In genomic region chr4:137388983-137389382, GRCm38 (mm10) we compare ENCODE assay signal across 7 mouse cellular contexts. TPM values are rescaled to one million over a fixed set of nuclear protein-coding genes. Genes with fewer than 3 reads are reported as not detected.
DNase-seq lines count a peak whose midpoint lies in the region; ATAC-seq and TF ChIP-seq lines count a peak whose summit lies in the region.

No protein-coding gene starts in this region.

- no peaks in the 10 kb centered on the region for H3K4me1 ChIP-seq in ES-Bruce4 (ENCODE audit: control insufficient read depth, insufficient read depth, low read length)
- peaks cover 6% of the 10 kb centered on the region; the same call in 1 of the 2 replicates for H3K4me1 ChIP-seq in heart, embryonic 12.5 days (replicated peaks)
- peaks cover 19% of the 10 kb centered on the region for H3K4me1 ChIP-seq in midbrain, embryonic 13.5 days (replicated peaks)

- no peak for TF ChIP-seq CTCF in ES-Bruce4 (IDR thresholded peaks at IDR 0.05; ENCODE audit: low read depth, low read length)

- no peak for TF ChIP-seq POLR2A in ES-Bruce4 (IDR thresholded peaks at IDR 0.05; ENCODE audit: insufficient read depth, low read length)

- no peaks in the 10 kb centered on the region for H3K9me3 ChIP-seq in ES-Bruce4 (replicated peaks; ENCODE audit: control insufficient read depth, insufficient read depth, low read length, poor library complexity, severe bottlenecking)
- no peaks in the 10 kb centered on the region for H3K9me3 ChIP-seq in heart, embryonic 12.5 days (replicated peaks)
- H3K9me3 ChIP-seq in midbrain, embryonic 13.5 days = no peaks in the 10 kb centered on the region

- H3K4me2 ChIP-seq in heart, embryonic 12.5 days = peak overlapping the region; percentile 73
- H3K4me2 ChIP-seq in midbrain, embryonic 13.5 days (replicated peaks) = peak overlapping the region; percentile 94

- DNase-seq in 416B (ENCODE audit: low read depth) = peak; percentile 92
- peak; percentile 71 for DNase-seq in kidney, postnatal 14 days
- no peak for DNase-seq in spleen, adult 12 weeks (ENCODE audit: low spot score)

- H3K4me3 ChIP-seq in ES-Bruce4 (ENCODE audit: low read depth, low read length) = peak overlapping the region; percentile 16; the same call in 1 of the 2 replicates
- peak overlapping the region; percentile 81 for H3K4me3 ChIP-seq in heart, embryonic 12.5 days
- peak overlapping the region; percentile 92 for H3K4me3 ChIP-seq in midbrain, embryonic 13.5 days (replicated peaks)

- no peaks in the 10 kb centered on the region for H3K36me3 ChIP-seq in ES-Bruce4 (ENCODE audit: control insufficient read depth, insufficient read depth, low read length, poor library complexity, severe bottlenecking)
- H3K36me3 ChIP-seq in heart, embryonic 12.5 days = 0 out of 2 replicates have a peak, but pooled peaks cover 3% of the 10 kb centered on the region
- H3K36me3 ChIP-seq in midbrain, embryonic 13.5 days = no peaks in the 10 kb centered on the region

- WGBS in heart, embryonic 12.5 days = 45% methylated on average over 6 of the region's 6 CpGs
- 51% methylated on average over 6 of the region's 6 CpGs for WGBS in midbrain, embryonic 13.5 days

- H3K27ac ChIP-seq in ES-Bruce4 (ENCODE audit: insufficient read depth, low read length) = peak overlapping the region; percentile 80
- peak overlapping the region; percentile 95 for H3K27ac ChIP-seq in heart, embryonic 12.5 days (ENCODE audit: poor library complexity, severe bottlenecking)
- peak overlapping the region; percentile 83; the same call in 1 of the 2 replicates for H3K27ac ChIP-seq in midbrain, embryonic 13.5 days

- peak overlapping the region; percentile 61 for H3K9ac ChIP-seq in ES-Bruce4 (ENCODE audit: low read depth, poor library complexity, severe bottlenecking)
- peak overlapping the region; percentile 88; the same call in 1 of the 2 replicates for H3K9ac ChIP-seq in heart, embryonic 12.5 days
- H3K9ac ChIP-seq in midbrain, embryonic 13.5 days (replicated peaks) = peak overlapping the region; percentile 87

- no peak for ATAC-seq in heart, embryonic 12.5 days (ENCODE audit: insufficient number of reproducible peaks, low FRiP score)
- no peak for ATAC-seq in midbrain, embryonic 13.5 days
- ATAC-seq in erythroid progenitor cell, adult 5-6 weeks (replicated peaks; ENCODE audit: low FRiP score, poor library complexity, severe bottlenecking) = no peak

- no peak for TF ChIP-seq EP300 in ES-Bruce4 (IDR thresholded peaks at IDR 0.05; ENCODE audit: insufficient read depth, low read depth, low read length)

- no peaks in the 10 kb centered on the region for H3K27me3 ChIP-seq in ES-Bruce4 (ENCODE audit: control insufficient read depth, insufficient read depth, low read length, poor library complexity, severe bottlenecking)
- no peaks in the 10 kb centered on the region for H3K27me3 ChIP-seq in heart, embryonic 12.5 days (replicated peaks)
- no peaks in the 10 kb centered on the region for H3K27me3 ChIP-seq in midbrain, embryonic 13.5 days

RNA-seq across cellular contexts. Expression of gene Cela3a, which starts 20.6 kb away (rescaled TPM):
- not detected in 2 replicates for polyA plus RNA-seq in ES-Bruce4 (2011; ENCODE audit: insufficient read depth, insufficient read length, low read depth, missing spikeins)
- polyA plus RNA-seq in heart, embryonic 12.5 days (2016; fragmentation: Nextera tagmentation; extraction: Ambion mirVana) = not detected in 2 replicates
- polyA plus RNA-seq in midbrain, embryonic 13.5 days (2015; fragmentation: Nextera tagmentation; extraction: Ambion mirVana) = not detected in 2 replicates
- not detected in 2 replicates for total RNA-seq in erythroid progenitor cell, adult 5-6 weeks (2015; ENCODE audit: low replicate concordance)
- total RNA-seq in erythroid progenitor cell, adult 5-6 weeks (2017; ENCODE audit: low replicate concordance) = not detected in 2 replicates

RNA-seq across cellular contexts. Expression of gene Cdc42, which starts 31.5 kb away (rescaled TPM):
- polyA plus RNA-seq in ES-Bruce4 (2011; ENCODE audit: insufficient read depth, insufficient read length, low read depth, missing spikeins) = 462 and 476 TPM in 2 replicates
- 528 and 544 TPM in 2 replicates for polyA plus RNA-seq in heart, embryonic 12.5 days (2016; fragmentation: Nextera tagmentation; extraction: Ambion mirVana)
- 749 and 804 TPM in 2 replicates for polyA plus RNA-seq in midbrain, embryonic 13.5 days (2015; fragmentation: Nextera tagmentation; extraction: Ambion mirVana)
- 284 and 321 TPM in 2 replicates for total RNA-seq in erythroid progenitor cell, adult 5-6 weeks (2015; ENCODE audit: low replicate concordance)
- total RNA-seq in erythroid progenitor cell, adult 5-6 weeks (2017; ENCODE audit: low replicate concordance) = 140 and 178 TPM in 2 replicates

RNA-seq across cellular contexts. Expression of gene Cela3b, which starts 41.4 kb away (rescaled TPM):
- polyA plus RNA-seq in ES-Bruce4 (2011; ENCODE audit: insufficient read depth, insufficient read length, low read depth, missing spikeins) = not detected in 2 replicates
- not detected in 2 replicates for polyA plus RNA-seq in heart, embryonic 12.5 days (2016; fragmentation: Nextera tagmentation; extraction: Ambion mirVana)
- polyA plus RNA-seq in midbrain, embryonic 13.5 days (2015; fragmentation: Nextera tagmentation; extraction: Ambion mirVana) = not detected in 2 replicates
- total RNA-seq in erythroid progenitor cell, adult 5-6 weeks (2015; ENCODE audit: low replicate concordance) = not detected in 2 replicates
- not detected in 2 replicates for total RNA-seq in erythroid progenitor cell, adult 5-6 weeks (2017; ENCODE audit: low replicate concordance)

Comparison
In these comparisons a context has a peak if more than half of its experiments do, and no peak if none do; other contexts are left out.
1. H3K4me3 ChIP-seq: peak in every context shown above with its lines; median percentile 92 in midbrain, embryonic 13.5 days; 81 in heart, embryonic 12.5 days; 16 in ES-Bruce4.